Comparison of ENCODE assay signal across 8 mouse cellular contexts in the genomic region with DNA sequence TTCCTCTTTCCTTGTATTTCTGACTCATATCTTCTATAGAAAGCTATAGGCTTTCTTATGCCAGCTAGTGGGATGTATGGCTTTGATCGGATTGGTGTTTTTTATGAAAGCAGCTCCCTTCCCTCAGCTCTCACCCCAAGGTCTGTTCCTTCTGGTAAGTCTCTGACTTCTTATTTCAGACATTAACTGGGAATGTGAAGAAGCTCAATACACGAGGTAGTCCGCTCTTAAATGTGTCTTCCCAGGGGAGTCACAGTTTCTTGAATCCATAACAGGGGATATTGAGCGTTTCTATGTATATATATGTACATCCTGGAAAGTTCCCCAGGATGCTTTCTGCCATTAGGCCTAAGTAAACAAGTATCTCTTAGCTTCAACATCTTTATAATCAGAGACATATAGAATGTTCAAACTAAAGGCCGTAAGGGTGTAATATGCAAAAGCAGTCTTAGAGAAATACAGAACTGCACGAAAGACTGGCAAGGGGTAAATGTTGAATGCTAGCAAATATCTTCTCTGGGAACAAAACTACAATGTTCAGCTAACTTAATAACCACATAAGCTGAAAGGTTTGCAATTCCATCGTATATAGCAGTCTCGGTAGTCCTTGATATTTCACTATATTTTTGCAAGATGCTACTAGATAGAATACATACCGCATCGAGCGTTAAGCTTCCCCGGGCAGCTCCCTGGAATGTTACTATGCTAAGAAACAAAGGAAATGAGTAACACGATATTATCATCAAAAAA. TPM values are rescaled to one million over a fixed set of nuclear protein-coding genes. Genes with fewer than 3 reads are reported as not detected.
DNase-seq lines count a peak whose midpoint lies in the region; ATAC-seq and TF ChIP-seq lines count a peak whose summit lies in the region.

No protein-coding gene starts in this region.

- no peak for DNase-seq in cerebellum, adult 2 months
- no peak for DNase-seq in cerebellum, adult 11 months
- DNase-seq in thymus, adult 2 months, result no peak
- no peak for DNase-seq in thymus, postnatal 36 days
- no peak for DNase-seq in right cerebral cortex, postnatal 25 days
- no peak for DNase-seq in urinary bladder, postnatal 10 days (ENCODE audit: low spot score)

- H3K27ac ChIP-seq in cerebellum, adult 2 months (ENCODE audit: insufficient read depth, low read length), result no peak overlapping the region
- no peak overlapping the region for H3K27ac ChIP-seq in thymus, adult 2 months (ENCODE audit: control insufficient read depth, insufficient read depth, low read length)
- no peak overlapping the region for H3K27ac ChIP-seq in limb, embryonic 12.5 days
- no peak overlapping the region; the same call in 1 of the 2 replicates for H3K27ac ChIP-seq in stomach, embryonic 16.5 days (ENCODE audit: low read length)

- peak overlapping the region; percentile 53 for H3K9ac ChIP-seq in limb, embryonic 12.5 days (replicated peaks)
- H3K9ac ChIP-seq in stomach, embryonic 16.5 days (ENCODE audit: low read length), result peak overlapping the region; percentile 75

- 34% methylated on average over 13 of the region's 13 CpGs for WGBS in cerebellum, adult 2 months
- 14% methylated on average over 13 of the region's 13 CpGs for WGBS in thymus, adult 2 months
- WGBS in limb, embryonic 12.5 days, result 56% methylated on average over 13 of the region's 13 CpGs
- WGBS in stomach, embryonic 16.5 days, result 29% methylated on average over 13 of the region's 13 CpGs

- no peaks in the 10 kb centered on the region for H3K36me3 ChIP-seq in thymus, adult 2 months (ENCODE audit: control insufficient read depth, insufficient read depth, low read length)
- no peaks in the 10 kb centered on the region; the same call in 1 of the 2 replicates for H3K36me3 ChIP-seq in limb, embryonic 12.5 days
- no peaks in the 10 kb centered on the region for H3K36me3 ChIP-seq in stomach, embryonic 16.5 days (ENCODE audit: control insufficient read depth, insufficient read depth, low read length)

- no peak for TF ChIP-seq CTCF in cerebellum, adult 2 months (IDR thresholded peaks at IDR 0.05; ENCODE audit: borderline replicate concordance, insufficient read depth, low read depth, low read length)
- TF ChIP-seq CTCF in thymus, adult 2 months (IDR thresholded peaks at IDR 0.05; ENCODE audit: borderline replicate concordance, control insufficient read depth, extremely low read depth, insufficient read depth, low read length, poor library complexity), result no peak

- no peaks in the 10 kb centered on the region for H3K4me1 ChIP-seq in cerebellum, adult 2 months (ENCODE audit: control insufficient read depth, insufficient read depth, low read length)
- H3K4me1 ChIP-seq in thymus, adult 2 months (replicated peaks; ENCODE audit: control insufficient read depth, insufficient read depth, low read length), result no peaks in the 10 kb centered on the region; the same call in 1 of the 2 replicates
- peaks cover 7% of the 10 kb centered on the region for H3K4me1 ChIP-seq in limb, embryonic 12.5 days (replicated peaks)
- peaks cover 15% of the 10 kb centered on the region; the same call in 1 of the 2 replicates for H3K4me1 ChIP-seq in stomach, embryonic 16.5 days (ENCODE audit: control insufficient read depth, insufficient read depth, low read length)

- peak overlapping the region; percentile 64 for H3K4me3 ChIP-seq in cerebellum, adult 2 months (replicated peaks; ENCODE audit: insufficient read depth, low read depth, low read length)
- peak overlapping the region; percentile 41 for H3K4me3 ChIP-seq in thymus, adult 2 months (ENCODE audit: control insufficient read depth, insufficient read depth, low read length)
- peak overlapping the region; percentile 65 for H3K4me3 ChIP-seq in limb, embryonic 12.5 days (replicated peaks)
- H3K4me3 ChIP-seq in stomach, embryonic 16.5 days (replicated peaks; ENCODE audit: low read length), result peak overlapping the region; percentile 85

- ATAC-seq in limb, embryonic 12.5 days (ENCODE audit: insufficient number of reproducible peaks, insufficient read depth, low FRiP score, low TSS enrichment, low read depth), result no peak; the same call in 1 of the 2 replicates
- ATAC-seq in stomach, embryonic 16.5 days (ENCODE audit: insufficient read depth, low FRiP score), result no peak; the same call in 1 of the 2 replicates

- H3K4me2 ChIP-seq in limb, embryonic 12.5 days, result peak overlapping the region; percentile 52
- peak overlapping the region; percentile 54 for H3K4me2 ChIP-seq in stomach, embryonic 16.5 days (ENCODE audit: low read depth, low read length)

- no peaks in the 10 kb centered on the region for H3K27me3 ChIP-seq in cerebellum, adult 2 months (ENCODE audit: control insufficient read depth, insufficient read depth, low read length)
- no peaks in the 10 kb centered on the region for H3K27me3 ChIP-seq in thymus, adult 2 months (ENCODE audit: control insufficient read depth, insufficient read depth, low read length)
- H3K27me3 ChIP-seq in limb, embryonic 12.5 days, result no peaks in the 10 kb centered on the region
- no peaks in the 10 kb centered on the region for H3K27me3 ChIP-seq in stomach, embryonic 16.5 days (ENCODE audit: control insufficient read depth, insufficient read depth, low read length)

- no peak for TF ChIP-seq POLR2A in cerebellum, adult 2 months (IDR thresholded peaks at IDR 0.05; ENCODE audit: borderline replicate concordance, insufficient read depth, low read length)
- TF ChIP-seq POLR2A in thymus, adult 2 months (IDR thresholded peaks at IDR 0.05; ENCODE audit: control insufficient read depth, extremely low read depth, insufficient read depth, low read length, poor library complexity), result no peak

- no peaks in the 10 kb centered on the region for H3K9me3 ChIP-seq in limb, embryonic 12.5 days
- H3K9me3 ChIP-seq in stomach, embryonic 16.5 days (replicated peaks; ENCODE audit: control insufficient read depth, low read length), result no peaks in the 10 kb centered on the region

RNA-seq across cellular contexts. Expression of gene Fbxo48, which starts 0.8 kb away (rescaled TPM):
- 0.54 and 0.61 TPM in 2 replicates for polyA plus RNA-seq in cerebellum, adult 2 months (2012; rRNA removed)
- 2.3 and 4.1 TPM in 2 replicates for polyA plus RNA-seq in thymus, adult 2 months (2012; rRNA removed)
- 1.4 and 1.9 TPM in 2 replicates for polyA plus RNA-seq in limb, embryonic 12.5 days (2016; fragmentation: Nextera tagmentation; extraction: Ambion mirVana)
- polyA plus RNA-seq in stomach, embryonic 16.5 days (2015; fragmentation: Nextera tagmentation; extraction: Ambion mirVana), result 1.2 and 1.6 TPM in 2 replicates
